Mouse (Mus musculus) lung, postnatal 0 days (tissue): ENCODE results near the gene Urgcp.

Experiments used
- CTCF ChIP-seq: IDR thresholded peaks from 2 replicates; pipeline ENCODE4 v1.5.1; 2016; ENCODE audit warnings: antibody characterized with exemption, mild to moderate bottlenecking
- EP300 ChIP-seq: IDR thresholded peaks from 2 replicates; pipeline ENCODE4 v1.6.1; 2016; ENCODE audit warnings: antibody characterized with exemption, mild to moderate bottlenecking, control low read depth

GRCm38 (mm10) chr11:5744951-5745350, 17.2 kb downstream of the Urgcp start:
- TF ChIP-seq EP300 (no peak), CTCF (no peak)
